Mouse (Mus musculus) CH12.LX (cell line): ENCODE measurements around the gene Gstt1.
A peak's percentile ranks its signal among the peaks of the same experiment; 100 is the strongest.

Source experiments
- CTCF ChIP-seq, 2 experiments: IDR thresholded peaks in 1 of 2; conservative IDR thresholded peaks in 1 of 2; 2 replicates each; pipeline ENCODE4 v1.5.1; 2011 to 2012; ENCODE audit warnings: low read depth in 2 of 2, low read length in 2 of 2, improper control_type of control experiment in 1 of 2, inconsistent platforms in 1 of 2, mild to moderate bottlenecking in 1 of 2, moderate library complexity in 1 of 2
- MYC ChIP-seq: IDR thresholded peaks from 2 replicates; pipeline ENCODE4 v1.6.1; 2011; ENCODE audit warnings: low read depth, mild to moderate bottlenecking, improper control_type of control experiment, low read length
- NRF1 ChIP-seq: IDR thresholded peaks from 2 replicates; pipeline ENCODE4 v1.6.1; 2014; ENCODE audit warnings: low read depth, mild to moderate bottlenecking, inconsistent platforms, low read length, improper control_type of control experiment, moderate library complexity
- POLR2A ChIP-seq: IDR thresholded peaks from 2 replicates; pipeline ENCODE4 v1.6.1; 2011; ENCODE audit warnings: low read depth, mild to moderate bottlenecking, improper control_type of control experiment, low read length

DNA sequence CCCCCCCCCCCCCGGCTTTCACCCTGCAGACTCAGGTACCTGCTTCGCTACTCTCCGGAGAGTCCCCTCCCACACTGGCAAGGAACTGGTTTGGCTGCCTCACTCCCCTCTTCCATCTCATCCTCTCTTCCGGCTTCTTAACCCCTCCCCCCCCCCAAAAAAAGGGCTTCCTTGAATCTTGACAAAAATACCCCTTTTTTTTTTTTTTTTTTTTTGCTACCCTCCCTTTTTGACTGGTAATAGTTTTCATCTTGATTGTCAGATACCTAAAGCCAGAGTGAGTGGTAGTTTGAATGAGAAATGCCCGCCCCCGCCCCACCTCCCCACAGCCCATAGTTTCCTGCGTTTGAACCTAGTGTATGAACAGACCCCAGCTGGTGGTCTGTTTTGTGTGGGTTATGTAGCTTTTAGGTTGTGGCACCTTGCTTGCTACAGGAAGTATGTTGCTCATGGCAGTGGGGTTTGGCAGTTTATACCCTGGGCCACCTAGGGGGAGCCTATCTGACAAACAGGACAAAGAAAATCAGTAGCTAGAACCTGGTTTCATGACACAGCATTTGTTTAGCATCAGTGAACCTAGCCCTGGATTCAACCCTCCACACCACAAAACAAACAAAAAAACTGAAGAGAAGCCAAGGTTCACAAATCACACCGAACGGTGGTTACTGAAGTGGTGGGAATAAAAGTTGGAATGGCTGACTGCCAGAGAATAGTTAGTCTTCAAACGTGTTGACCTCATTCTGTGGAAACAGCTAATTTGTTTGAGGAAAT is 37.6 kb upstream of the Gstt1 start:
- TF ChIP-seq CTCF (conservative IDR thresholded peaks at IDR 0.05 in 1 of 2, IDR thresholded peaks at IDR 0.05 in 1 of 2; ENCODE audit: low read depth in 2 of 2, low read length in 2 of 2) (peak in 1 of 2 experiments; percentile 49; a peak in 2 of 4 replicates), MYC (no peak), NRF1 (no peak), POLR2A (no peak; the same call in 1 of the 2 replicates)
